Mouse (Mus musculus) hindbrain, embryonic 16.5 days (tissue): ENCODE results near the gene Myod1. TPM values are rescaled to one million over a fixed set of nuclear protein-coding genes. Genes with fewer than 3 reads are reported as not detected.

Source experiments
- ATAC-seq: fragments of 200-750 bp; cut with Nextera tagmentation; 2 replicates; pipeline ENCODE4 v1.8.0; 2017; ENCODE audit warnings: moderate TSS enrichment, moderate library complexity
- H3K27ac ChIP-seq: fragments of 300-500 bp; sonication (generic); 2 replicates; pipeline ENCODE4 v1.5.1; 2014; ENCODE audit warnings: low read depth, mild to moderate bottlenecking, control low read depth, low read length, moderate library complexity
- H3K27me3 ChIP-seq: fragments of 300-500 bp; sonication (generic); replicated peaks from 2 replicates; pipeline ENCODE4 v1.6.1; 2014; ENCODE audit warnings: low read length; ENCODE audit not compliant: control insufficient read depth, insufficient read depth
- H3K36me3 ChIP-seq: fragments of 300-500 bp; sonication (generic); 2 replicates; pipeline ENCODE4 v1.6.1; 2014; ENCODE audit warnings: mild to moderate bottlenecking, low read length, moderate library complexity, mixed read lengths; ENCODE audit not compliant: control insufficient read depth, insufficient read depth
- H3K4me1 ChIP-seq: fragments of 300-500 bp; sonication (generic); 2 replicates; pipeline ENCODE4 v1.6.1; 2014; ENCODE audit warnings: low read depth, low read length; ENCODE audit not compliant: control insufficient read depth, insufficient read depth
- H3K4me2 ChIP-seq: fragments of 300-500 bp; sonication (generic); 2 replicates; pipeline ENCODE4 v1.6.1; 2014; ENCODE audit warnings: mild to moderate bottlenecking, low read length, control low read depth, moderate library complexity
- H3K4me3 ChIP-seq: fragments of 300-500 bp; sonication (generic); 2 replicates; pipeline ENCODE4 v1.5.1; 2014; ENCODE audit warnings: mild to moderate bottlenecking, low read length, control low read depth, moderate library complexity
- H3K9ac ChIP-seq: fragments of 300-500 bp; sonication (generic); 2 replicates; pipeline ENCODE4 v1.6.1; 2014; ENCODE audit warnings: low read depth, mild to moderate bottlenecking, control low read depth, low read length, moderate library complexity
- H3K9me3 ChIP-seq: fragments of 300-500 bp; sonication (generic); 2 replicates; pipeline ENCODE4 v1.6.1; 2014; ENCODE audit warnings: mild to moderate bottlenecking, low read length, moderate library complexity; ENCODE audit not compliant: control insufficient read depth
- WGBS: fragments of 180-500 bp; shearing (Covaris S2); extraction: QIAGEN DNeasy Blood & Tissue Kit; methylation state at CpG from one replicate; pipeline ENCODE4 v1.1.7; 2014; 5-methylcytosine and 5-hydroxymethylcytosine counted together
- polyA plus RNA-seq: library from polyadenylated mRNA; unstranded; fragments of >200 nt; fragmentation: Nextera tagmentation; extraction: Ambion mirVana; gene quantifications from 2 replicates; pipeline ENCODE4 v1.2.1, GENCODE M21; 2015

The Myod1 gene
- polyA plus RNA-seq, 1 experiment from 2014 or later, result 0.19 TPM

GRCm38 (mm10) chr7:46421535-46421934 lies 45.3 kb downstream of the Myod1 start:
- 0 out of 2 replicates have a peak overlapping the region, but pooled peaks have one; percentile 13 for H3K9ac ChIP-seq
- WGBS, result 37% methylated on average over 5 of the region's 5 CpGs
- H3K27me3 ChIP-seq, result no peaks in the 10 kb centered on the region
- H3K9me3 ChIP-seq, result no peaks in the 10 kb centered on the region
- no peak overlapping the region for H3K4me3 ChIP-seq
- peaks cover 36% of the 10 kb centered on the region for H3K4me1 ChIP-seq
- H3K4me2 ChIP-seq, result no peak overlapping the region; the same call in 1 of the 2 replicates
- no peaks in the 10 kb centered on the region for H3K36me3 ChIP-seq
- H3K27ac ChIP-seq, result peak overlapping the region; percentile 54; the same call in 1 of the 2 replicates
- ATAC-seq, result peak; percentile 10; the same call in 1 of the 2 replicates

GRCm38 (mm10) chr7:46422052-46422763 lies 45.9 kb downstream of the Myod1 start:
- Histone ChIP-seq H3K9me3 (no peaks in the 10 kb centered on the region), H3K9ac (no peak overlapping the region), H3K4me2 (peak overlapping the region; percentile 33), H3K4me1 (peaks cover 36% of the 10 kb centered on the region), H3K36me3 (no peaks in the 10 kb centered on the region), H3K27ac (peak overlapping the region; percentile 54), H3K27me3 (no peaks in the 10 kb centered on the region), H3K4me3 (no peak overlapping the region)
- WGBS, result 28% methylated on average over 8 of the region's 8 CpGs
- peak; percentile 63 for ATAC-seq

DNA sequence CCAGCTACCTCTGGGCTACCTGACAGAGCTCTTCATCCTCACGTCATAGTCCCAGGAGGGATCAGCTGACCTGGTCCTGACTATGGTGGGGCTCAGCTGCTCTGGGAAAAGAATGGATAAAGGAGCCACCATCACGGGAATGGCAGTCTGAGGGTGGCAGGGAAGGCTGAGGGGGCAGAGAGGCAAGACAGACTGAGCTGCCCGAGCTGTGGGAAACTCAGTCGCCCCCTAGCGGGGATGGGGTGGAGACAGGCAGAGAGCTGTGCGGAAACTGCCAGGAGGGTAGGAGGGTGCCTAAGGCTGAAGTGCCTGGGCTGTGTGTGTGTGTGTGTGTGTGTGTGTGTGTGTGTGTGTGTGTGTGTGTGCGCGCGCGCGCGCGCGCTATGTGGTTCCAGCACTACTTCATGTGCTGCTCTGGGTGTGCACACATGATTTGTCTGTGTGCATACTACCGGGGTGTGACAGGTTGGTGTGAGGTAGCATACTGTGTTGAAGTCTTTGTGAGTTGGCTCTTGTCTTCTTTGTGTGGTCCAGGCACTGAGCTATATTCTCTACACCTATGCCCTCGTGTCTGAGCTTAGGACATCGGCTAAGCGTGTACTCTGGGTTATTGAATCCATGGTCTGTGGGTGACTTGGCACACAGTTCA lies 46.6 kb downstream of the Myod1 start:
- no peaks in the 10 kb centered on the region for H3K36me3 ChIP-seq
- peak overlapping the region; percentile 33 for H3K4me2 ChIP-seq
- no peaks in the 10 kb centered on the region for H3K9me3 ChIP-seq
- 36% methylated on average over 11 of the region's 18 CpGs for WGBS
- ATAC-seq, result peak; percentile 24
- H3K27me3 ChIP-seq, result no peaks in the 10 kb centered on the region
- H3K4me3 ChIP-seq, result no peak overlapping the region
- peak overlapping the region; percentile 7 for H3K27ac ChIP-seq
- 0 out of 2 replicates have a peak overlapping the region, but pooled peaks have one; percentile 6 for H3K9ac ChIP-seq
- H3K4me1 ChIP-seq, result peaks cover 36% of the 10 kb centered on the region

DNA sequence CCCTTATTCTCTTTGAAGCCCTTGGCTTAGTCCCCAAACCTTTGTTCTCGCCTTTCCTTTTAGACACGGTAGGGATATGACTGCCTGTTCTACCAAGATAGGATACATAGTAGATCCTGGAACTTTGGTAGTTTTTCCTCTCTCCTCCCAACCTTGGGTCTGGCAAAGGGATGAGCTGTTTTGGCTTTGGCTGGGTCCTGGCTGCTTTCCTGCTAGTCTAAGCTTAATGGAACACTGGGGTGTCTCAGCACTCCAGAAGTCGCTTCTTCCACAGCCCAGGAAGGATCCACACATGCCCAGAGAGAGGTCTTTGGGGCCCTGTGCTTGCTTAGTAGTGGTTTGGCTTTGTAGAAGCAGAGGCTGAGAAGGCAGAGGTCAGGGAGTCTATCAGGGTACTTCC lies 47.7 kb downstream of the Myod1 start:
- Histone ChIP-seq H3K9me3 (no peaks in the 10 kb centered on the region), H3K4me2 (no peak overlapping the region), H3K27ac (no peak overlapping the region), H3K4me3 (no peak overlapping the region), H3K27me3 (no peaks in the 10 kb centered on the region), H3K36me3 (0 out of 2 replicates have a peak, but pooled peaks cover 6% of the 10 kb centered on the region), H3K4me1 (peaks cover 30% of the 10 kb centered on the region), H3K9ac (no peak overlapping the region)
- no peak for ATAC-seq
- WGBS, result 71% methylated on average over 3 of the region's 3 CpGs

DNA sequence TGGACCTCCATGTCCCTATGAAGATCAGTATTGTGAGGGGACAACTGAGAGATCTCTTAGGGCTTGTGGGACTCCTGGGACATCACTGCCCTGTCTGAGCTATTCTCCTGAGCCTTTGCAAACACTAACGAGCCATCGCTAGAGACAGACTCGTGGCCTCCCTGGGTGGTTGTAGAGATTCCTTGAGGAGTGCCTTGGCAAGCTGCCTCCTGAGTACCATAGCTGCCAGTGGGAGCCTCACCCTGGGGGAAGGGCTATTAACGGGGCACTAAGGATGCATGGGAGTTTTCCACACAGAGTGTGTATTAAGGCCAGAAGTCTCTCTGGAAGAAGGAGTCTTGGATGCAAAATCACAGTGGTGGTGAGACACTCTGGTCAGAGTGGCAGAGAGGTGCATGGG lies 48.7 kb downstream of the Myod1 start:
- Histone ChIP-seq H3K9me3 (no peaks in the 10 kb centered on the region), H3K27ac (no peak overlapping the region), H3K9ac (no peak overlapping the region), H3K36me3 (0 out of 2 replicates have a peak, but pooled peaks cover 6% of the 10 kb centered on the region), H3K4me1 (peaks cover 30% of the 10 kb centered on the region), H3K27me3 (no peaks in the 10 kb centered on the region), H3K4me2 (no peak overlapping the region), H3K4me3 (no peak overlapping the region)
- ATAC-seq, result no peak
- WGBS, result 45% methylated on average over 4 of the region's 4 CpGs

Other genes starting within 250 kb of the Myod1 start
- gene Abcc8, start 196.4 kb upstream of the Myod1 start, polyA plus RNA-seq, result 12.0 and 13.6 TPM in 2 replicates
- gene Ush1c, start 138.0 kb upstream of the Myod1 start, polyA plus RNA-seq, result 2.5 and 2.6 TPM in 2 replicates
- gene Otog, start 135.5 kb upstream of the Myod1 start, polyA plus RNA-seq, result 0.03 and 0.06 TPM in 2 replicates
- 13.4 and 14.5 TPM in 2 replicates for gene Kcnc1, start 20.0 kb downstream of the Myod1 start, polyA plus RNA-seq